Mouse (Mus musculus): Measurements from ENCODE around the gene Trnp1.
"Not testable (repeated sequence)": the region's sequence is repeated elsewhere in the genome, so short reads cannot be mapped to it uniquely, and the experiment has no call there.

Trnp1 gene

DNA sequence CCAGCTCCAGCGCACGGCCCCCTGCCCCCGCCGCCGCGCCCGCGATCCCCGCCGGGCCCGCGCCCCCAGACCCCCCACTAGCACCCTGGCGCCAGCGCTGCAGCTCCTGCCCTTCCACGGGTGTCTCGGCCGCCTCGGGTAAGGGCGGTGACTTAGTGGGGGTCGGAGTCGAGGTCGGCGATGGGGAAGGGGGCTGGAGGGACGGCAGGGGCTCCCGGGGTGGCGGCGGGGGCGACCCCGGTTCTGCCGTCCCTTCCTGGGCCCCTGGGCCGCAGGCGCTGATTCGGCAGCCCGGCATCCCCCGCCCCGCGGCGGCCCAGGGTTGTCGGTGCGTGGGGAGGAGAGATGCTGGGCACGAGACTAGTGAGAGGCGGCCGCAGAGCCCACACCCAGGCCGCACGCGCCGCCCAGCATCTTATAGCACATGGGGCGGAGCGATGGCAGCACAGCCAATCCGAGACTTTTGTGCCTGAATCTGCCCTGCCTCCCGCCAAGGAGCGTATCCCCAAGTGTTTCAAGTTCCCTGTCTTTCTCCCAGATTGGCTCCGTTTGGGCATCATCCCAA is at the start of gene Trnp1:
Gene Trnp1, minus strand, starts transcription at position 391 of the 565 bp plus-strand sequence.
- peak; percentile 73 to 78 for DNase-seq (ENCODE audit: low spot score in 2 of 2)

DNA sequence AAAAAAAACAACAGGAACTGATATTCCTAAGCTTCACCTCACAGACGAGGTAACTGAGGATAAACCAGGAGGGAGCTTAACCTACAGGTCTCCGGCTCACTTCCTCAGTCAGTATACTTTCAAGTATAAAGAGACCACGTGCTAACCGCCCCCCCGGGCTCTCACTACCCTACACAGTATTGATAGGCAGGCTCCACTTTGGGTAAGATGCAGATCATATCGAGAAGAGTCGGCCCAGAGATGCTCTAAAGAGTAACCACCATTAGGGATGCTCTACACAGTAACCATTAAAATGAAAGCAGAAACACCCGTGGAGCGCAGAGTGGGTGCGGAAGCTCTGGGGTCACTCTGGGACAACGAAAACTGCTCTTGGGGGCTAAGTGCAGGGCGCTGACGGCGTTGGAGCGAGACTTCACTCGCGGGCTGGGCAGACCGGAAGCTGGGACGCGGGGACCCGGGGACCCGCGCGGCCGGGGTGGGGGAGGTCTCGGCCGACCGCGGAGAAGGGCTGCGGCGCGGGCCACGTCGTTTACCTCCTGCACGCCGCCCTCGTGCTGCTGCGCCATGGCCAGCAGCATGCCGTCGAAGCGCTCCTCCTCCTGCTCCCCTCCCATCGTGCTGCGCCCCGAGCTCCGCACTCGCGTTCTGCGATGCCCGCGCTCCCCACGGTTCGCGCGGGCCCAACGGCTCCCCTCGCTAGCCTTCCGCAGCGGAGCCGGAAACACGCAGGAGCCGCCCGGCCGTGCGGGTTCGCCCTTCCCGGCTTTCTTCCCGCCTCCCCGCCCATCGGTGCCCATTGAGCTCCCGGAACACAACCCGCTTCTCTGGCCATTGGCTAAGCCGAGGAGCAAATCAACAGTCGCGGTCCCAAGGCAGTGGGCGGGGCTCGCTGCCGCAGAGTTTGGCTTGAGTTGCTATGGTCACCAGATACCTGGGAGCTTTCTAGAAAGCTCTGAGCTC is 47.2 kb upstream of the Trnp1 start, which contains the start of gene Nudc:
Gene Nudc, minus strand, starts transcription at position 725 of the 960 bp plus-strand sequence.
- peak; percentile 95 to 97 for DNase-seq (ENCODE audit: low spot score in 2 of 2)

DNA sequence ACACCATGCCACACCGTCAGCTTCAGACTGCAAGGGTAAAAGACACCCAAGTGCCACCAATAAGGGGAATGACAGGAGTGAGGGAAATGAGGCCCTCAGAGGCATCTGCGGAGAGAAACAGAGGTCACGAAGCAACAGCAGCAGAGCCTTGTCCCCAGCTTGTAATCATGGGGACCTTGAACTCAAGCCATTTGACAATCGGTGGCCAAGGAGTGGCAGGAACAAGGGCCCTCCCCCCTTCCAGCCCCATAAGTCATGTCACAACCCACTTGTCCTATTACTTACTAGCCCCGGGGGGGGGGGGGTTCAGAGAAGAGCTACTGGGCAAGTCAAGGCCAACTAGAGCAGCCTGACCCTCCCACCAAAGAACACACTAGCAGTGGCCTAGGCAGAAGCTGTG is 38.3 kb upstream of the Trnp1 start:
- DNase-seq (ENCODE audit: low spot score in 2 of 2): no peak

DNA sequence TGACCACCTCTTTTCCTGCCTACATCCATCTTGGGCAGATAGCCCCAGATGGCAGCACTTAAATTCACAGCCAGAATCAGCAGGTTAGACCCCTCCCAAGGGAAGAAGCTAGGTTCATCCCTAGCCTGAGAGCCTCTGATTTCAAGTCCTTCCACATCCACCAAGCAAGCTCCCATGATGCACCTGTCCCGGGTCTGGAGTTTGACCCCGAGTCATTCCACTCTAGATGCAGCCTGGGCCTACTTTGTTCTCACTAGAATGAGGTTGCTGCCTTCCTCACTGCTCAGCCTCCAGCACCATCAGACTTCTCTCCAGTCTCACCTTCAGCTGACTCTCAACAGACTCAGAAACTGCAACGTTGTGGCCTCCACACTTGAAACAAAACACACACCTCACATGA is 37.7 kb upstream of the Trnp1 start:
- DNase-seq (ENCODE audit: low spot score in 2 of 2): no peak

DNA sequence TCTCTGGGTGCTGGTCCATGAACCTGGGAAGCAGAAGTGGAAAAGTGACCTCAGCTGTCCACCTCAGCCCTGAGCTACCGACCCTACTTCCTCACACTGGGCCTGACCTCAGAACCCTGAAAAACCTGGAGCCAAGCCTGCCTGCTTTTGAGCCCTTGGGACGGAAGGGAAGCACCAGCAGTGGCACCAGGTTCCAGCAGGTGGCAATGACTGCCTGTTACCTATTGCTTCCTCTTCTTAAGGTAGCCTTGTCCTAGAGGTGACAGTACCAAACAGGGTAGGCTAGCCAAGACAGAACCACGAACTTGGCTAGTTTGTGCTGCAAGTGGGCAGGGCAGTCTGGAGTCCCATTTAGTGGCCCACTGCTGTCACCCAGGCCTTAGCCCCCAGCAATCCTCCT is 34.4 kb upstream of the Trnp1 start:
- DNase-seq (ENCODE audit: low spot score in 2 of 2): no peak

DNA sequence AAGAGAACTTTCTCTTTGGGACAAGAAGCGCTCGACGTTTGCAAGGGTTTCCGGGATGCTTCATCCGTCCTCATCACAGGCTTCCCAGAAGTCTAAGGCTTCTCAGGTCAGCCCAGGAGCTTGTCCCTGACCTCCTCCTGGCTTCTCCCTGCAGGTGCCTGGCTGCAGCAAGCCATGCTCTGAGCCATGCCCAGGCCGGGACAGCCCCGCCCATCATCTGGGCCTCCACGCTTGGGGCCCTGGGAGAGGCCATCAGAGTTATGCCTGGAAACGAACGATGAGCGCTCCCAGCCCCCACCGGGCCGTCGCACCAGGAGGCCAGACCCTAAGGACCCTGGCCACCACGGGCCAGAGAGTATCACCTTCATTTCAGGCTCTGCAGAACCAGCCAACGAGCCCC is 29.4 kb upstream of the Trnp1 start:
- DNase-seq (ENCODE audit: low spot score in 2 of 2): no peak

DNA sequence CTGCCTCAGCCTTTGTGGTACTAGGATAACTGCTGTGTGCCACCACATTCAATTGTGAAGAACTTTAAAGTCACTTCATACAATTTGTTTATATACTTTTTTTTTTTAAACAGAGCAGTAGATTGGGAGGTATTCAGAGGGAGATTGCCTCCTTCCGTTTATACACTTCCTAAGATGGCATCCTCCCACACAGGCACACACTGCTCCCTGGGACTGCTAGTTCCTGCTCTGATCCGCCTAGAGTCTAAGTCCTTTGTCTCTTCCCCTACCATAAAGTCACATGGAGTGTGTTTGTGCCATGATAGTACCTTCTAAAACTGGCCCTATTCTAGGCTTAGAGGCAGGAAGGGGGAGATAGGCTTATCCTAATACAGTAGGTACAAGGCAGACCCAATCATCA is 23.2 kb upstream of the Trnp1 start:
- DNase-seq (ENCODE audit: low spot score in 2 of 2): no peak

DNA sequence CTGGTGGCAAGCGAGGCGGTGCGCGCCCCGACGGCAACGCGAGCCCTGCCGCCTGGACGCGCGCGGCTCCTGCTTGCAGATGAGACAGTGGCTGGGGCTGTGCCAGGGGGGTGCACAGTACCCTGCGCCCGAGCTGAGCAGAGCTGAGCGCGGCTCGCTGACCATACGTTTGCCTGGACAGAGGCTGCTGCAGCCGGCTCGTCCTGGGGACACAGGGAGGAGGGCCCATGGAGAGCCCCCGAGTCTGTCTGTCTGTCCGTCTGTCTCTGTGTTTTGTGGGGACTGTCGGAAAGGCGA is 21.0 kb upstream of the Trnp1 start:
- DNase-seq (ENCODE audit: low spot score in 2 of 2): no peak

DNA sequence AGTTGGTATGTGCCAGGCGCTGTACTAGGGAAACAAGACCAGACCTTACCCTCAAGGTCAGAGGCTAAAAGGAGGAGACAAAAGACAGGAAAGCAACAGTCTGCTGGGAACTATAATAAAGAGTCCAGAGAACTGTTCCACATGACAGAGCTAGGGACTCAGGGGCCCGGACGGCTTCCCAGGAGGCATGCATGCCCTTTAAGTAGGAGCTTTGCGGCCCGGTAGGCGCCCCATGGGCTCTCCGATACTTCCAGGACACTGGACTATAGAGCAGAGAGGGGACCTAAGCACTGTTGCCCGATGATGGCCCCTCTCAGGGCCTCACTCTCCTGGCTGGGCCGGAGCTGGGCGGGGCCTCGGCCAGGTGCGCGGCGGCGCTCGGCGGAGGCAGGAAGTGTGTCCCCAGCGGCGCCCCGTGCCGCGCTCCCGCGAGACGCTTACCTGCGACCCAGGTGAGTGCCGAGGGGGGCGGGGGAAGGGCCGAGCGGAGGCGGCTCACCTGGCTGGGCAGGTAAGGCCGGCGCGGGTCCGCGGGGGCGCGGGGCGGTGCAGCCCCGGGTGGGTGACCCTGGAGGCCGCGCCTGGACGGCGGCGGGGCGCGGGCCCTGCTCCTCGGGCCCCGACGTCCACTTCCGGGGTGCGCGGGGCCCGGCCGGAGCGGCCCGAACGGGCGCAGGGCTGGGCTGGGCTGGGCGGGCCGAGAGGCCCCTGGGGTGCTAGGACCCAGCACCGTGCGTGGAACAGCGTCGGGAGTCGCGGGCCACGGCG is 20.4 kb upstream of the Trnp1 start, which contains the start of gene Kdf1:
Gene Kdf1, plus strand, starts transcription at position 363 of the 768 bp plus-strand sequence.
- peak; percentile 68 to 71 for DNase-seq (ENCODE audit: low spot score in 2 of 2)

DNA sequence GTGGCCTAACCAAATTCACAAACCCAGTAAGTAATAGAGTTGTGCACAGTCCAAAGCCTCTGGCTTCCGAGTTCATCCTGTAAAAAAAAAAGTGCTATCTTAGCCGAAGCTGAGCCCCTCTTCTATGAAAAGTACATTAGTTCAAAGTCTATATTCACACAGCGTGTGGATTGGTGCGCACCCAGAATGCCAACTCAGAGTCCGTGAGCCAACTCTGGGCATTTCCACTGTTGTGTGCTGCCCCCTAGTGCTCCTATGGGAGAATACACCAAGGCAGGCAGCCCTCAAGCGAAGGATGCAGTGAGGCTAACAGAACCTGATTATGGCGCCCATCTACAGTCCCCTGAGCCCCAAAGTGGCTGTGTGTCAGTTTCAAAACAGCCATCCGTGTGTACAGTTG is 14.6 kb upstream of the Trnp1 start:
- DNase-seq (ENCODE audit: low spot score in 2 of 2): peak; percentile 64 to 70

DNA sequence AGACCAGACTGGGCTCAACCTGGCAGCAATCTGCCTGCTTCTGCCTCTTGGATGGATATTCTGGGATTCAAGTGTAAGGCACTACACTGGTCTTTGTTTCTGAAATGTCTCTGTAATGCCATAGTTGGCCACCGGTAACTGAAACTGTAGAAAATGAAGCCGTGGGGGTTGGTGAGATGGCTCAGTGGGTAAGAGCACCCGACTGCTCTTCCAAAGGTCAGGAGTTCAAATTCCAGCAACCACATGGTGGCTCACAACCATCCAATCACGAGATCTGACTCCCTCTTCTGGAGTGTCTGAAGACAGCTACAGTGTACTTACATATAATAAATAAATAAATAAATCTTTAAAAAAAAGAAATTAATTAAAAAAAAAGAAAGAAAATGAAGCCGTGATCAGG is 14.2 kb upstream of the Trnp1 start:
- DNase-seq (ENCODE audit: low spot score in 2 of 2): not testable (repeated sequence)

DNA sequence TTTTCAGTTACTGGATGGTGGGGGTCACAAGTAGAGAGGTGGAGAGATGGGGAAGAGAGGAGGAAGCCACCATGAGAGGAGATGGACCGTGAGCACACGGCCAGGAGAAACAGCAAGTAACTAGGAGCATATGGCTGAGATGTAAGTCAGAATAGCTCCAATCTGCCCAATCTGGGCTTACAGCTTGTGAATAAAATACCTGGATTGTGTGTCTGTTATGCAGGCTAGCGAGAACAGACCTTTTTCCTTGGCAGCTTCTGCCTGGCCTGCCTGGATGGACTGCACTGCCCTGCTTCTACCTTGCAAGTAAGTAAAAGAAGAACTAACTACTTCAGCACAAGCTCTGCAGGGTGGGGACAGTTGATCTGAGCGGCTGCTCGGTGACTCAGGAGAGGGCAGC is 12.7 kb upstream of the Trnp1 start:
- DNase-seq (ENCODE audit: low spot score in 2 of 2): no peak

DNA sequence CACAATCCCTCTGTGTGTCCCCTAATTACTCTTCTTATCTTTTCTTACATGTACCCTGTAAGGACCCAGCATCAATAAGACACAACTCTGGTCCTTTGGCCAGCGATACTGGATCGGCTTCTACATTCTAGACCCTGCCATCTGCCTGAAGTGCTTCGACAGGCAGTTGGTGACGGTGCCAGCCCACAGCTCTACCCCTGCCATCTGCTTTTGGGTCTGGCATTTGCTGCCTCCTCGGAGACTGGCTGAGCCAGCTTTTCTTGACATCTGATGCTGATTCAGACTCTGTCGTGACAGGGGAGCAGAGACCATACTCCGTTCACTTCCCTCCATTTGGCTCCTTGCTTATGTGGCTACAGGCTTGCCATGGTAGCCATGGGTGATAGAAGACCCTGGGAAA is 10.6 kb upstream of the Trnp1 start:
- no peak for DNase-seq (ENCODE audit: low spot score in 2 of 2)

DNA sequence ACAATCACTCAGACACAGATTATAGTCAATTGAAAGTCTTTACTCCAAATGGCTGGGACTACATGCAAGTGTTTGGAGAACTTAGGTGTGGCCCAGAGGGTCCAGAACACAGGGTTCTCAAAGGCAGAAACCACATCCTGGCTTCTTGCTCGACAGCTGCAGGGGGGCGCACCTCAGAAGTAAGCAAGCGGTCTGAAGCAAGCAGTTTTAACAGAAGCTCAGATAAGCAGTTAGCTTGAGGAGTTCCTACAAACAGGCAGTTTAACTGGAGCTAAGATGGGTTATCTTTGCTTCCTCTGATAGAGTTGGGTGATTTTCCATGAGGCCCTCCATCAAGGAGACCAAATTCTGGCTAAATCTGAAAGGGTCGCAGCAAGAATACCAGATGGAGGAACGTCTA is 8.2 kb upstream of the Trnp1 start:
- no peak for DNase-seq (ENCODE audit: low spot score in 2 of 2)

DNA sequence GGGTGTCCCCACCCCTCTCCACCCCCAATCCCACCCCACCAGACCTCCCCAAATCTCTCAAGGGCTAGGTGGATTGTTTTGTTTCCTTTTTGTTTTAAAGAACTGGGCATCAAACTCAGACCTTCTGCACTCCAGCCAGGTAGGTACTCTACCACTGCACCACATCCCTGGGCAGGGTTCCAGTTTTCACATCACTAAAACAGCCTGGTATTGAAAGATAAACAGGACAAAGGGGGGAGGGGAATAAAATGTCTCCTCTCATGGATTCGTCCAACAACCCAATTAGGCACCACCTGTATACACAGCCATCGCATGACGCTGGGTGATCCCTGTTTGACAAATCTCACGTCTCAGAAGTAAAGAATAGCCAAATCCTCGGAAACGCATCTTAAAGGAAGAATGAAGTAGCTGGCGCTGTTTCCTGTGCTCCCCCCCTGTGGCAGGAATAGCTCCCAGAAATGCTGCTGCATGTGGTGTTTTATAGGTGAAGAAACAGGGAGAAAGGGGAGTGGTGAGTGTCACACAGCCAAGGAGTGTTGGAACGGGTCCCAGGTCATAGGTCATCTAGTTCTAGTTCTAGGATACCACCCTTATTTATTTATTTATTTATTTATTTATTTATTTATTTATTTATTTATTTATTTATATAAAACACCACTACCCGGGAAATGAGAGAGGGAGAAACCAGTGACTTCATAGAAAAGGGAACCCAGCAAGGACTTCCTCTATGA is 6.6 kb upstream of the Trnp1 start:
- no peak for DNase-seq (ENCODE audit: low spot score in 2 of 2)

DNA sequence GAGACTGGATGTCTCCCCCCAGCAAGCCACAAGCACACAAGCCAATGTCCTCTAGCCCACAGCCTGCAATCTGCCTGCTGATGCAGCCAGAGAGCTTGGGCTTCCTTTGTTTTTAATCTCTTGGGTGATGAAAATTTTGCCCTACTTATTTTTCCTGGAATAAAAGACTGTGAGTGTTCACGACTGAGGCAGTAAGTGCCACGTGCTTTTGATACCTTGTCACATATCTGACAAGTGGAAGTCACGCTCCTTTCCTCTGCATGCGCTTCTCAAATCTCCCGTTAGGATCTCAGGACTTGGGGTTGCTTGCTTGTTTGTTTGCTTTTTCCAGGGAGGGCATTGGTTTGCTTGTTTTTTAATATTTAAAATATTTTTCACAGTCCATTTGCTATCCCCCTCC is 6.0 kb upstream of the Trnp1 start:
- DNase-seq (ENCODE audit: low spot score in 2 of 2): no peak

DNA sequence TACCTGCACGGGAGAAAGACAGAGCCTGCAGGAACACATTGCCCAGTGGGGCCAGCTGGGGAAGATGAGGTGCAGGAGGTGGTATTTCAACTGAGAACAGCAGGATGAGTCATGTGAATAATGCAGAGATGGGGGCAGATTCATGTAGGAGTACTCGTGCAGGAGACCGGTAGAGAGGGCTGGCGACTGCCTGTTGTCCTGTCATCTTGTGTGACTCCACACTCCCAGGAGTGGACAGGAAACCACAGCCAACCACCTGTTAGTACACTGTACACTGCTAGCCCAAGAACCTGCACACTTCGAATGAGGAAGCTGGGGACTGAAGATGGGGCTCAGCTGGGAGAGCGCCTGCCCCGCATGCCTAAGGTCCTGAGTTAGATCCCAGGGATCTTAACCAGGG is 3.2 kb upstream of the Trnp1 start:
- DNase-seq (ENCODE audit: low spot score in 2 of 2): no peak

DNA sequence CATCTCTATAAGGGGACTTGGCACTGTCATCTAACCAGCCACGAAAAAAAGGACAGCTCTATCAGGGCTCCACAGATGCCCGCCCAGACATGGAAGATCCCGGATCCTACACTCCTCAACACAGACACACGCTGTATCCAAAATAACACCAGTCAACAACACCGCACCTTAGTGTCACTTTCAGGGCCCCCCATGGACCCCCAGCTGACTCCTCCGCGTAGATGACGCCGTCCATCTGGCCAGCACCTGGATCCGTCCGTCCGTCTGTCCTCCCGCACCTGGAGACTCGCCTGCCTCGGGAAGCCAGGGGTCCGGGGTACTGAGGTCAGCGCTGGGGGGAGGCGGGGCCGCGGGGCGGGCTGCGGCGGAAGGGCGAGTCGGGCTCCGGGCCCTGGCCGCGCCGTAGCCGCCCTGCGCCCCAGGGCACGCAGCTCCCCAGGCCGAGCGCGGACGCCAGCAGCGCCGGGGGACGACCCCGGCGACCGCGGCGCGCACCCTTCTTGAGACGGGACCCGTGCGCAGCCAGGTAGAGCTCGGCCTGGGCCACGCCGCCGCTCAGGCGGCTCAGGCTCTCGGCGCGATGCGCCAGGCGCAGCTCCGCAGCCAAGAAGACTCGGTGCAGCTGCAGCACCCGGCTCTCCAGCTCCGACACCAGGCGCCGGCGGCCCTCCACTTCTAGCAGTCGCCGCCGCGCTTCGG is 740 bp downstream of the Trnp1 start:
- DNase-seq (ENCODE audit: low spot score in 2 of 2): no peak

DNA sequence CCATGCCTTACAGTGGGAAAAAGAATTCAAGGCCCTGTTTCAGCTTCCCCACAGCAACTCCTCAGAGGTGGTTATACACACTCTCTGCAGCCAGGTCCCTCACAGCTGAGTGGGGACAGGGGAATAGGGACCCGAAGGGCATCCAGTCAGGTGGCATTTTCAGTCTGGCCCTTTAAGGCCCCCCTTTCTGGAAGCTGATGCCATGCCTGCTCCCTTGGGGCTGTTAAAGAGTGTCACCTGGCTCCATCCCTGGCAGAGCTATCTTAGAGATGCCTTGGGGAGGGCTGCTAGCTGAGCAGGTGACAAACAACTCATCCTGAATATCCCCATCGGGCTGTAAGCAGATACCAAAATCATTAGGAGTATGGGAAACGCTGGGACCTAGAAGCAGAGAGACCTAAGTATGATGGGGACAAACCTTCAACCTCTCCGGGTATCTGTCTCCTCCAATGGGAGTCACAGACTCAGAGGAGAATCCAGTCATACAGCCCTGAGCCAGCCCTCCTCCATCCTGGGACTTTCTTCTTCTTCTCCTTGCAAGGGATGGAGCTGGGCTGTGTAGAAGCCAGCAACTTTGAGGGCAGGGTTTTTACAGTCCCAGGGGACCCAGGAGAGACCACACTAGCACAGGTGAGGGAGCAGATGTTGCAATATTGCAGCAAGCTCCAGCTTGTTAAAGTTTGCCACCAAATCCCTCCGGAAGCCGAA is 1.5 kb downstream of the Trnp1 start:
- no peak for DNase-seq (ENCODE audit: low spot score in 2 of 2)

DNA sequence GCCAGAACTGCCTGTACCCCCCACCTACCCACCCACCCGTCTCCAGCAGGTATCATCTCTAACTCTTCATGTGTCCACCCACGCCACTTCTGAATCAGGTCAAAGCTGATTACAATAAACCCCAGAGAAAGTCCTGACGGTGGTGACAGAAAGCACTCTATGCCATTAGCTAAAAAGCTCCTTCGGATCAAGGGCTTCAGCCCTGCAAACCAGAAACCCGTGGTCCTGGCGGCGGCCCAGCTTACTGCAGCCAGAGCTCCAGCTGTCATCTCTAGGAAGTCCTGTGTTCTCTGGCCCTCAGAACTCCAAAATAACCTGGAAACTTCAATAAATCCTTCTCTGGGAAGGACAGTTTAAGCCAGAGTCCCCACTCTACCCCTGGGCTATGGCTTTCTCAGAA is 2.6 kb downstream of the Trnp1 start:
- DNase-seq (ENCODE audit: low spot score in 2 of 2): no peak

DNA sequence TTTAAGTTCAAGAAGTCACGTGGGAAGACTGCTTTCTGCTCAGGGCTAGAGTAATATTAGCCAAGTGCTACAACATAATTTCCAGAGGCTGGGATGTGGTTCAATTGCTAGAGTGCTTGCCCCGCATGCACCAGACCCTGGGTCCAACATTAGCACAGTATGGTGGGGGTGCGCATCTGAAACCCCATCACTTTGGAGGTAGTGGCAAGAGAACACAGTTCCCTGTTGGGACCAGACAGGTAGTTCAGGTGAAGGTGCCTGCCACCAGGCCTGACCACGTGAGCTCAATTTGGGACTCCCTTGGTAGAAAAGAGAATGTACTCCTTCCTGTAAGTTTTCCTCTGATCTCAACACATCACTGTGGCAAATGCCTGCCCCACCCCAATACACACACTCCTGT is 3.5 kb downstream of the Trnp1 start:
- no peak for DNase-seq (ENCODE audit: low spot score in 2 of 2)
